Mouse (Mus musculus) heart, embryonic 15.5 days (tissue): ENCODE measurements around the gene Map2k1. TPM values are rescaled to one million over a fixed set of nuclear protein-coding genes. Genes with fewer than 3 reads are reported as not detected.

Source experiments
- ATAC-seq: fragments of 200-750 bp; cut with Nextera tagmentation; replicated peaks from 2 replicates; pipeline ENCODE4 v1.8.0; 2017; ENCODE audit warnings: low read depth, moderate TSS enrichment; ENCODE audit not compliant: insufficient number of reproducible peaks, insufficient read depth, low FRiP score
- H3K27ac ChIP-seq: fragments of 300-500 bp; sonication (generic); 2 replicates; pipeline ENCODE4 v1.5.1; 2015; ENCODE audit warnings: mild to moderate bottlenecking, inconsistent platforms
- H3K27me3 ChIP-seq: fragments of 300-500 bp; sonication (generic); 2 replicates; pipeline ENCODE4 v1.6.1; 2015; ENCODE audit warnings: inconsistent platforms
- H3K36me3 ChIP-seq: fragments of 300-500 bp; sonication (generic); 2 replicates; pipeline ENCODE4 v1.6.1; 2015; ENCODE audit warnings: mild to moderate bottlenecking, inconsistent platforms
- H3K4me1 ChIP-seq: fragments of 300-500 bp; sonication (generic); replicated peaks from 2 replicates; pipeline ENCODE4 v1.6.1; 2015; ENCODE audit warnings: inconsistent platforms
- H3K4me2 ChIP-seq: fragments of 300-500 bp; sonication (generic); 2 replicates; pipeline ENCODE4 v1.6.1; 2015; ENCODE audit warnings: inconsistent platforms, mild to moderate bottlenecking, moderate library complexity
- H3K4me3 ChIP-seq: fragments of 300-500 bp; sonication (generic); 2 replicates; pipeline ENCODE4 v1.5.1; 2015; ENCODE audit warnings: mild to moderate bottlenecking, inconsistent platforms
- H3K9ac ChIP-seq: fragments of 300-500 bp; sonication (generic); 2 replicates; pipeline ENCODE4 v1.6.1; 2015; ENCODE audit warnings: mild to moderate bottlenecking, inconsistent platforms
- H3K9me3 ChIP-seq: fragments of 300-500 bp; sonication (generic); replicated peaks from 2 replicates; pipeline ENCODE4 v1.6.1; 2016; ENCODE audit warnings: inconsistent platforms
- WGBS: fragments of 180-500 bp; shearing (Covaris S2); methylation state at CpG from one replicate; pipeline ENCODE4 v1.1.7; 2015; ENCODE audit warnings: mixed read lengths; 5-methylcytosine and 5-hydroxymethylcytosine counted together
- polyA plus RNA-seq: library from polyadenylated mRNA; unstranded; fragments of >200 nt; fragmentation: Nextera tagmentation; extraction: Ambion mirVana; gene quantifications from 2 replicates; pipeline ENCODE4 v1.2.1, GENCODE M21; 2015

Map2k1 gene
- polyA plus RNA-seq, 1 experiment from 2014 or later, result 78.3 TPM

DNA sequence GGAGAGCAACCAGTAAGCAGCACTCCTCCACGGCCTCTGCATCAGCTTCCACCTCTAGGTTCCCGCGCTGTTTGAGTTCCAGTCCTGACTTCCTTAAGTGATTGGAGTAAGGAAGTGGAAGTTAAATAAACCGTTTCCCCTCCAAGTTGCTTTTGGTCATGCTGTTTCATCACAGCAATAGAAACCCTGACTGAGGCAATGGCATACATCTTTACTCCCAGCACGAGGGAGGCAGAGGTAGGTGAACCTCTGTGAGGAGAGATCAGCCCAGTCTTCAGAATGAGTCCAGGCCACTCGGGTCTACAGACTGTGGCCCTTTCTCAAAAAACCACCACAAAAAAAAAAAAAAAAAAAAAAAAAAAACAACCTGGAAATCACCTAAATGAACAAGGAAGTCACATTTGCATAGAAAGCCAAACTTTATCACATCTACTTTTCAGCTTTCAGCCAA is 11.0 kb downstream of the Map2k1 start:
- H3K9ac ChIP-seq, result no peak overlapping the region
- H3K9me3 ChIP-seq, result no peaks in the 10 kb centered on the region
- ATAC-seq, result no peak
- H3K4me3 ChIP-seq, result no peak overlapping the region
- 51% methylated on average over 6 of the region's 6 CpGs for WGBS
- no peak overlapping the region for H3K4me2 ChIP-seq
- H3K27me3 ChIP-seq, result no peaks in the 10 kb centered on the region
- peaks cover 8% of the 10 kb centered on the region for H3K4me1 ChIP-seq
- no peaks in the 10 kb centered on the region for H3K36me3 ChIP-seq
- no peak overlapping the region for H3K27ac ChIP-seq

DNA sequence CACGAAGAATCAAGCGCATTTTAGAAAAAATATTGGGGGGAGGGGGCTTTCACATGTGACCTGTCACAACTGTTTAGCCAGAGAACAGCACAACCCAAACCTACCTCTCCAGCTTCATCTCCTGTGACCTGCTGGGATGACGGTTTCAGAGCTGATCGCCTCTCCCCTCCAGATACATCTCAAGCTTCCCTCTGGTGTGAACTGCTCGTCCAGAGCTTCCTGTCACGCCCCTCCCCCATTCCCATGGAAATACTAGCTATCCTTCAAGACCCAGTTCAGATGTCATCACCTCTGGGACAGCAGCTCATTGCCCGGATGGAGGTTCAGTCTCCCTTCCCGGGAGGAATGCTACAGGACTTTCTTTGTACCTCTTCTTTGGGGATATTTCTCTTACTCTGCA is 12.8 kb downstream of the Map2k1 start:
- no peaks in the 10 kb centered on the region for H3K36me3 ChIP-seq
- peak overlapping the region; percentile 10; the same call in 1 of the 2 replicates for H3K27ac ChIP-seq
- 0 out of 2 replicates have a peak overlapping the region, but pooled peaks have one; percentile 0 for H3K9ac ChIP-seq
- no peak overlapping the region for H3K4me3 ChIP-seq
- H3K4me2 ChIP-seq, result peak overlapping the region; percentile 40; the same call in 1 of the 2 replicates
- H3K4me1 ChIP-seq, result peaks cover 8% of the 10 kb centered on the region
- WGBS, result 21% methylated on average over 8 of the region's 8 CpGs
- ATAC-seq, result no peak
- no peaks in the 10 kb centered on the region for H3K27me3 ChIP-seq
- H3K9me3 ChIP-seq, result no peaks in the 10 kb centered on the region

DNA sequence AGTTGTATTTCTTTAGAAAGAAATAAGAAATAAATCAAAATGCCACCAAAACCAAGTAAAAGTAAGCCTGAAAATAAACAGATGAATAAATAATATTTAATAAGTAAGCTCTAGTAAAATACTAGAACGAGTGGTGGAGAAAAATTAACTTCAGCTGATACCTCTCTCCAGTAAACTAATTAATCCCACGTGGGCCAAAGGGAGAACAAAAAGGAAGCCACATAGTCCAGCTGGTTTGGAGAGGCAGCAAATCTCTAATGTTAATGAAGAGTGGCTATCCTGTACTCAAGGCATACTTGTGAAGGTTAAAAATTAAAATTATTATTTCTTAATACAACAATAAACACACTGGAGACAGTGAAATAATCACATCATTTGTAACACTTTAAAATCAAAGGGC is 13.3 kb downstream of the Map2k1 start:
- H3K27ac ChIP-seq, result no peak overlapping the region
- no peaks in the 10 kb centered on the region for H3K36me3 ChIP-seq
- H3K27me3 ChIP-seq, result no peaks in the 10 kb centered on the region
- WGBS, result 44% methylated on average over 2 of the region's 2 CpGs
- H3K4me1 ChIP-seq, result peaks cover 8% of the 10 kb centered on the region
- H3K9me3 ChIP-seq, result no peaks in the 10 kb centered on the region
- H3K4me3 ChIP-seq, result no peak overlapping the region
- no peak for ATAC-seq
- H3K4me2 ChIP-seq, result peak overlapping the region; percentile 40; the same call in 1 of the 2 replicates
- H3K9ac ChIP-seq, result no peak overlapping the region

DNA sequence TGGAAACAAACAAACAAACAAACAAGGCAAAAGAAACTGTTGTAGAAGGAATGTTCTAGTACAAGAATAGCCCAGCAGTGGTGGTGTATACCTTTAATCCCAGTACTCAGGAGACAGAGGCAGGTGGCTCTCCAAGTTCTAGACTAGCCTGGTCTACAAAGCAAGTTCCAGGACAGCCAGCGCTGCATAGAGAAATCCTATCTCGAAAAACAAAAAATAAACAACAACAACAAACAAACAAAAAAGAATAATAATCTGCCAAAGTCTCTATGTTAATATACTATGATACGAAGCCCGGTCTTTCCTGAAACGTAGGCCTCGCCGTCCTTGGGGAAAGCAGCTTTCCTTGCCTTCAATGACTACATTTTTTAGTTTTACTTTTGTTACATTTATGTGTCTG is 17.4 kb downstream of the Map2k1 start:
- H3K9me3 ChIP-seq, result no peaks in the 10 kb centered on the region
- no peak overlapping the region for H3K4me2 ChIP-seq

DNA sequence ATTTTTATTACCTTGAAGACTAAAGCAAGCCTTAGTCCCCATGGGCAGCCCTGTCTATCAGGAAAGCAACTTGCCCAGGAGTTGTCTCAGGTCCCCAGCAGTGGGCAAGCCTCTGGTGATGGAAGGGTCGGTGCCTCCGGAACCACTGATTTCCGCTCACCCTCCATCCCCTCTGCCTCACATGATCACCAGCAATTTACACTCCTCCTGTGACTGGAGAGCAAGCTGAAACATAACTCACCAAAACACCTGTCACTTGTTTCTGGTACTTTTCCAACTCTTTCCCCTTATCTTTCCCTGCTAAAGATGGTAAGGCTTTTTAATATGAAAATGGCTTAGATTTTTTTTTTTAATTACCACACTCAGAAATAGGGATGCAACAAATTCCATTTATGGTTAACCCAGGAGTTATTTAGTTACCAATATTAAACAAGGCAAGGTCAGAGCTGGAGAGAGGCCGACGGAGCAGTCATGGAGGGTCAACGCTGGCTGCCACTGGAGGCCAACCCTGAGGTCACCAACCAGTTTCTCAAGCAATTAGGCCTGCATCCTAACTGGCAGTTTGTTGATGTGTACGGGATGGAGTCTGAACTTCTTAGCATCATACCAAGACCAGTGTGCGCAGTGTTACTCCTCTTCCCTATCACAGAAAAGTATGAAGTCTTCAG is 18.5 kb downstream of the Map2k1 start, which contains the start of gene Uchl4:
TSS of gene Uchl4 (plus strand) at position 434 of the 668 bp plus-strand sequence.
- no peak within 1 kb of the TSS for H3K9ac ChIP-seq
- 91% methylated on average over 8 of the region's 8 CpGs for WGBS
- no peak for ATAC-seq
- H3K36me3 ChIP-seq, result no peaks in the 10 kb centered on the region
- H3K4me1 ChIP-seq, result peaks cover 25% of the 10 kb centered on the region
- no peak within 1 kb of the TSS for H3K4me3 ChIP-seq
- H3K9me3 ChIP-seq, result no peaks in the 10 kb centered on the region
- H3K4me2 ChIP-seq, result no peak within 1 kb of the TSS
- H3K27me3 ChIP-seq, result no peaks in the 10 kb centered on the region
- peak within 1 kb of the TSS; percentile 57 for H3K27ac ChIP-seq

More for the DNA sequence above, 17.4 kb downstream of the Map2k1 start:
- no peaks in the 10 kb centered on the region for H3K36me3 ChIP-seq
- no peak overlapping the region for H3K27ac ChIP-seq
- ATAC-seq, result no peak
- peaks cover 29% of the 10 kb centered on the region for H3K4me1 ChIP-seq
- 93% methylated on average over 7 of the region's 7 CpGs for WGBS
- no peak overlapping the region for H3K4me3 ChIP-seq
- no peaks in the 10 kb centered on the region for H3K27me3 ChIP-seq
- no peak overlapping the region for H3K9ac ChIP-seq

DNA sequence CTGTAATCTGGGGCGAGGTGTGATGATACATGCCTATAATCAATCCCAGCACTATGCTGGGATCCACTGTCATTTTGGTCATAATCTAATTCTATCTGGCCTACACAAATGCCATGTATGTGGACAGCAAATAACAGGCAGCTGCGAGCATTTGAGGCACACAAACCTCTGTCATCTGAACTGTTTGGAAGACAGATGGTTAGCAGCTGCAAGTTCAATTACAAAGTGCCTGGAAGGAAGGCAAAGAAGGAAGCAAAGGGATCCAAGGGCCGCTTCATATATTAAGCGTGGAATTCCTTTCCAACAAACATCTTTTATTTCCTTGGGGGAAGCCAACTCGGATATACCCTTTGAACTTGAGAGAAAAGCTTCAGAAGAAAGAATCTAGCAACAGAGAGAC is 19.8 kb downstream of the Map2k1 start:
- no peak for ATAC-seq
- Histone ChIP-seq H3K4me3 (no peak overlapping the region), H3K9ac (no peak overlapping the region), H3K9me3 (no peaks in the 10 kb centered on the region), H3K4me2 (no peak overlapping the region), H3K4me1 (peaks cover 30% of the 10 kb centered on the region), H3K27ac (peak overlapping the region; percentile 57), H3K27me3 (no peaks in the 10 kb centered on the region), H3K36me3 (no peaks in the 10 kb centered on the region)
- 64% methylated on average over 5 of the region's 5 CpGs for WGBS

DNA sequence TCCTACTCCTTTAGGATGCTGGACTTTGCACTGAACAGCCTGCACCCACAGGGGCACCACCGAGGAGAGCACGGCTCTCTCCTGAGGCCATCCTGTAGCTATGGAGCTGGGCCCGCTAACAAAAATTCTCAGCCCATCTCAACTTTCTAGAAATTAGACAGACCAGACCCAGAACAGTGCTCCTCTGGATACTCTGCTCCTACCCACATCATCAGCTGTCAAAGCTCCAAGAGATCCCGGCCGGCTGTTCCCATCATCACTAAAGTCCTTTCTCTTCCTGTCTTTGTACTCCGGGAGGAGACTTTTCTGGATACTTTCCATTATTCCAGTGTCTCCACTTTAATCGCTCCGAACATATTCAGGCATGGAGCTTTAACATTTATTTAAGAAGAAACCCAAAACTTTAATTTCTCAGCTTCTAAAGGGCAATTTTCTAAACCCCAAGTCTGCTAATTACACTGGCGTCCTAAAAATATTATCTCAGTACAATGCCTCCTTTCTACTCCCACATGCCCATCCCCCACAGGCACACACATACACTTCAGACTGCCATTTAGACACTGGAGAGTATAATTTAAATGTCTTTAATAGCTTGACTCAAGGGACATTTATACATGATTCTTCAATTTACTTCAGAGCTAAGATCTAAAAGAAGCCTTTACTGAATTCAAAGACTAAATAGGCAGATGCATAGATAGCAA is 21.0 kb downstream of the Map2k1 start:
- Histone ChIP-seq H3K4me3 (no peak overlapping the region), H3K9me3 (no peaks in the 10 kb centered on the region), H3K4me1 (peaks cover 35% of the 10 kb centered on the region), H3K27ac (peak overlapping the region; percentile 67), H3K27me3 (no peaks in the 10 kb centered on the region), H3K9ac (no peak overlapping the region), H3K36me3 (no peaks in the 10 kb centered on the region), H3K4me2 (0 out of 2 replicates have a peak overlapping the region, but pooled peaks have one; percentile 23)
- no peak for ATAC-seq
- WGBS, result 51% methylated on average over 9 of the region's 9 CpGs

DNA sequence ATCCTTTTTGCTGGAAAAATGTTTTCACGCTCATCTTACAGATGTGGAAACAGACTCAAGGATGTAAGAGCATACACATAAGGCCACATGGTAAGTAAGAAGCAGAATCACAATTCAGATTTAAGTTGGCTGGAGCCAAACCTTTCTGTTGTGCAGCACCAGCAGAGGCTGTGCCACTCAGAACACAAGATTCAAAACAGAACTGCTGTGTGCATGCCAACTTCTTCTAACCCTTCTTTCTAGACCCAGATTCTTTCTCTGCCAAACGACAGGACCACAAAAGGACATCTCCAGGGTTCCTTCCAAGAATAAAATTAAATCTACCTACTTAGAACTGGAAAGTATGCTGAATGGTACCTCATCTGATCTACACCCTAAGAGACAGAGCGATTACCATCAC is 21.8 kb downstream of the Map2k1 start:
- Histone ChIP-seq H3K9ac (no peak overlapping the region), H3K36me3 (no peaks in the 10 kb centered on the region), H3K4me2 (no peak overlapping the region), H3K27ac (peak overlapping the region; percentile 67), H3K9me3 (no peaks in the 10 kb centered on the region), H3K4me3 (no peak overlapping the region), H3K27me3 (no peaks in the 10 kb centered on the region), H3K4me1 (peaks cover 36% of the 10 kb centered on the region)
- no peak for ATAC-seq
- 61% methylated on average over 3 of the region's 3 CpGs for WGBS

DNA sequence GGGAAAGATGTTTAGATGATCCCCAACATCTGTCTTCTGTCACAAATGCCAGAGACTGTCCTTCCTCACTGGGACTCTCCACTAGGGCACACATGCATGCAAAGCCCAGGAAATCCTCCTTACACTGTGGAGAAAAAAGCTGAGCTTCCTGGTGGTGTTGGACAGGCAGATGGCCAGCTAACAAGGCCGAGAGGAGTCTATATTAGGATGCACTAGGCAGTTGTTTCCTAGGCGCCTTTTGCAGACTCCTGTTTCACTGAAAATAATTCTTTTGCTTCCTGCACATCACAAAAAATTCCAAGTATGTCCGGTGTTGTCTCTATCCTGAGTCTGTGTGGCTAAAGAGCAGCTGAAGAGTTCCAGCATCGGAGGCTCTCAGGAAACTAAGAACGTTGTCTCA is 22.3 kb downstream of the Map2k1 start:
- no peak overlapping the region for H3K4me3 ChIP-seq
- peaks cover 38% of the 10 kb centered on the region for H3K4me1 ChIP-seq
- no peaks in the 10 kb centered on the region for H3K36me3 ChIP-seq
- no peak overlapping the region for H3K4me2 ChIP-seq
- ATAC-seq, result no peak
- no peaks in the 10 kb centered on the region for H3K9me3 ChIP-seq
- H3K27ac ChIP-seq, result peak overlapping the region; percentile 67
- H3K27me3 ChIP-seq, result no peaks in the 10 kb centered on the region
- 31% methylated on average over 5 of the region's 5 CpGs for WGBS
- H3K9ac ChIP-seq, result no peak overlapping the region

DNA sequence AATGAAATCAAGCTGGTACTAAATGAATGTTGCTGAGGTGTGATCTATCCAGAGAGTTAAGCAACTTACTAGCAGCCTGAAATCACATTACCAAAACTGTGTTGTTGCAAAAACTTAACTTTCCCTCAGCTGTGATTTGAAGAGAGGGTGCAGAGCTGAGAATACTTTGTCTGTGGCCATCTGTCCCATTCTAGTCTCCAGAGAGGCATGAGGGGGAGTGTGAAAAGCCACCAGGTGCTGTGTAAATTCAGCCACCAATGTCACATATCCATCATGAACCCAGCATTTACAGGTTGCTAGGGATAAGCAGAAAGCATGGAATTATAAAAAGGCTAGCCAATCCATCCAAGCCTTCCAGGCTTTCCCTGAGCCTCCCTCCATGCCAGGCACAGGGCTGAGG is 24.5 kb downstream of the Map2k1 start:
- H3K27ac ChIP-seq, result no peak overlapping the region
- H3K4me1 ChIP-seq, result peaks cover 36% of the 10 kb centered on the region
- no peaks in the 10 kb centered on the region for H3K36me3 ChIP-seq
- H3K9me3 ChIP-seq, result no peaks in the 10 kb centered on the region
- H3K9ac ChIP-seq, result no peak overlapping the region
- no peak overlapping the region for H3K4me3 ChIP-seq
- H3K4me2 ChIP-seq, result no peak overlapping the region
- no peaks in the 10 kb centered on the region for H3K27me3 ChIP-seq
- no peak for ATAC-seq

DNA sequence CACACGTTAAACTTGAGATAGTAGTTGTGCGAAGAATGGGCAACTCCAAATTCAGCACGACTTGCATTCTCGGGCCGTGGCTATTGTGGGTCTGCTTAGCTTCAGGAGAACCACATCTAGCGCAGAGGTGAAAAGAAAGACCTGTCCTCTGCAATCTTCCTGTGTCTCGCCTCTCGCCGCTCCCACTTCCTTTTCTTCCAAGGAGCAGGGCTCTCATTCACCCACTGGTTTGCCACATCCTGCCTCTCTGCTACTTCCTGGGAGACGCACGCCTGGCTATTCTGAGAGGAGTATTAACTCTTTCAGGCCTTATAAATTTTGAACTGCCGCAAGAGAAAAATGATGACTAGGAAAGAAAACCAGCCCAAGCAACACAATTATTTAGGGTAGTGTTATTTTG is 25.7 kb downstream of the Map2k1 start:
- H3K9me3 ChIP-seq, result no peaks in the 10 kb centered on the region
- H3K9ac ChIP-seq, result no peak overlapping the region
- H3K4me2 ChIP-seq, result no peak overlapping the region
- H3K4me1 ChIP-seq, result peaks cover 33% of the 10 kb centered on the region
- H3K4me3 ChIP-seq, result no peak overlapping the region
- no peak for ATAC-seq
- H3K27ac ChIP-seq, result no peak overlapping the region
- no peaks in the 10 kb centered on the region for H3K36me3 ChIP-seq
- H3K27me3 ChIP-seq, result no peaks in the 10 kb centered on the region
- 60% methylated on average over 12 of the region's 12 CpGs for WGBS

DNA sequence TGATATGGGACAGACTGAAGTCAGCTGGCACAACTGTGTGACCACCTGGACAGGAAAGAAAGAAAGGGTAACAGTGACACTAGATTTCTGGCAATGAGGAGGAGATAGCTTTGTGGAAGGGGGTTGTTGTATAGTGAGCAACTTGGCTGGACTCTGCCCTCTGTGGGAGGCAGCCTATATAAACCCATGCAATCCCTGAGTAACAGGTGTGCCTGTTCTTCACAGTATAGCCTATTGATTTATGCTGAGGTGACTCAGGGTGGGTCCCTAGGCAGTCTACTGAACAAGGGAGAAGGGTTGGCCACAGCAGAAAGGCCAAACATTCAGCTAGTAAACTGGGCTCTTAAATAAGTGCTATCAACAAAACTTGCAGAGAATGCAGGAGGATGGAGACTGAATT is 27.6 kb downstream of the Map2k1 start:
- H3K27ac ChIP-seq, result no peak overlapping the region
- H3K4me2 ChIP-seq, result no peak overlapping the region
- H3K36me3 ChIP-seq, result no peaks in the 10 kb centered on the region
- no peaks in the 10 kb centered on the region for H3K27me3 ChIP-seq
- H3K4me1 ChIP-seq, result peaks cover 16% of the 10 kb centered on the region
- no peaks in the 10 kb centered on the region for H3K9me3 ChIP-seq
- no peak overlapping the region for H3K9ac ChIP-seq
- H3K4me3 ChIP-seq, result no peak overlapping the region
- ATAC-seq, result no peak
